Mouse (Mus musculus): ENCODE measurements around the gene Sparc.
A peak's percentile ranks its signal among the peaks of the same experiment; 100 is the strongest.

The Sparc gene

GRCm38 (mm10) chr11:55422978-55423377, at the start of gene Sparc:
Sparc (minus strand) TSS chr11:55423183.
- DNase-seq, result no peak

GRCm38 (mm10) chr11:55471467-55471866, 48.5 kb upstream of the Sparc start:
- DNase-seq, result no peak

- DNase-seq, result no peak
Observed at GRCm38 (mm10) chr11:55470761-55471160, 47.8 kb upstream of the Sparc start.

- DNase-seq, result no peak
Observed at GRCm38 (mm10) chr11:55469923-55470691, 47.1 kb upstream of the Sparc start.

GRCm38 (mm10) chr11:55469048-55469843, 46.3 kb upstream of the Sparc start, which contains the start of gene G3bp1:
G3bp1 (plus strand) TSS chr11:55469685.
- peak; percentile 99 for DNase-seq

GRCm38 (mm10) chr11:55468611-55469047, 45.6 kb upstream of the Sparc start:
- no peak for DNase-seq

- peak in 1 of 2 experiments; percentile 23 for DNase-seq
Observed at GRCm38 (mm10) chr11:55468012-55468411, 45.0 kb upstream of the Sparc start.

GRCm38 (mm10) chr11:55465177-55465576, 42.2 kb upstream of the Sparc start:
- DNase-seq, result no peak

GRCm38 (mm10) chr11:55464707-55465106, 41.7 kb upstream of the Sparc start:
- DNase-seq, result no peak

GRCm38 (mm10) chr11:55462149-55462548, 39.2 kb upstream of the Sparc start:
- DNase-seq, result no peak

- peak; percentile 91 to 96 for DNase-seq
Observed at GRCm38 (mm10) chr11:55461019-55461645, 38.1 kb upstream of the Sparc start, which contains the start of gene Atox1. Atox1 (minus strand) TSS chr11:55461239.

GRCm38 (mm10) chr11:55460559-55461018, 37.6 kb upstream of the Sparc start:
- no peak for DNase-seq

GRCm38 (mm10) chr11:55459850-55460558, 37.0 kb upstream of the Sparc start:
- no peak for DNase-seq

- no peak for DNase-seq
Observed at GRCm38 (mm10) chr11:55458501-55458900, 35.5 kb upstream of the Sparc start.

- DNase-seq, result no peak
Observed at GRCm38 (mm10) chr11:55455166-55455565, 32.2 kb upstream of the Sparc start.

GRCm38 (mm10) chr11:55453640-55454039, 30.7 kb upstream of the Sparc start:
- DNase-seq, result no peak

- DNase-seq, result no peak
Observed at GRCm38 (mm10) chr11:55450311-55450710, 27.3 kb upstream of the Sparc start.

GRCm38 (mm10) chr11:55449531-55449930, 26.5 kb upstream of the Sparc start:
- DNase-seq, result no peak

- peak; percentile 87 to 88 for DNase-seq
Observed at GRCm38 (mm10) chr11:55446579-55446978, 23.6 kb upstream of the Sparc start.

GRCm38 (mm10) chr11:55444772-55445171, 21.8 kb upstream of the Sparc start:
- DNase-seq, result peak; percentile 46 to 59

- no peak for DNase-seq
Observed at GRCm38 (mm10) chr11:55439718-55440117, 16.7 kb upstream of the Sparc start.

GRCm38 (mm10) chr11:55438031-55438430, 15.0 kb upstream of the Sparc start:
- DNase-seq, result peak; percentile 60 to 71
